Mouse (Mus musculus): ENCODE measurements around the gene Adk. TPM values are rescaled to one million over a fixed set of nuclear protein-coding genes. Genes with fewer than 3 reads are reported as not detected.

Gene Adk
- polyA plus RNA-seq, 1 experiment from 2014 or later: 230 TPM

DNA sequence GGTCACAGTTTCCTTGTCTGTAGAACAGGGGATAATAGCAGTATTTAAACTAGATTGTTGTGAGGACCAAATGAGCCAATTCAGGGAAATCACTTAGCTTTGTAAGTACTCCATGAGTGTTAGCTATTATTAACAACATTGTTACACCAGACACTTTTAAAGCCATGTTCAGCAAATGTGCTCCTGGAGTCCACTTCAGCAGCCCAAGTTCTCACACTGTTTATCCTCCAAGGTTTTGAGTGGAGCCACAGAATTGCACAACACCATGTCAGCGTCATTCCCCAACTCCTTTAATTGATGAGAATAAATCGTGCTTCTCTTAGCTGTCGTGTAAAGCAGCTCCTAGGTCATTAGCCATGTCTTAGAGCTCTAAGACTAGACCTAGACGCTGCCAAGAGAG, 437.8 kb downstream of the Adk start:
- H3K4me1 ChIP-seq (replicated peaks): no peaks in the 10 kb centered on the region
- no peak overlapping the region for H3K4me2 ChIP-seq (replicated peaks)
- H3K9me3 ChIP-seq: no peaks in the 10 kb centered on the region
- no peak for ATAC-seq
- H3K36me3 ChIP-seq: no peaks in the 10 kb centered on the region
- no peaks in the 10 kb centered on the region for H3K27me3 ChIP-seq (replicated peaks)
- 55% methylated on average over 4 of the region's 4 CpGs for WGBS
- H3K27ac ChIP-seq: no peak overlapping the region
- no peak overlapping the region for H3K4me3 ChIP-seq (replicated peaks)
- H3K9ac ChIP-seq: no peak overlapping the region

Other genes starting within 250 kb of the Adk start
- 2.5 and 2.9 TPM in 2 replicates for gene Plau, start 215.9 kb upstream of the Adk start, polyA plus RNA-seq (2015; fragmentation: Nextera tagmentation; extraction: Ambion mirVana)
- gene Vcl, start 123.2 kb upstream of the Adk start, polyA plus RNA-seq (2015; fragmentation: Nextera tagmentation; extraction: Ambion mirVana): 56.9 and 59.2 TPM in 2 replicates
- 70.2 and 79.0 TPM in 2 replicates for gene Ap3m1, start 66 bp upstream of the Adk start, polyA plus RNA-seq (2015; fragmentation: Nextera tagmentation; extraction: Ambion mirVana)